Mouse (Mus musculus) effector memory CD4-positive, alpha-beta T cell, adult 7 months (primary cell): ENCODE results near the gene Lrrc61. TPM values are rescaled to one million over a fixed set of nuclear protein-coding genes. Genes with fewer than 3 reads are reported as not detected.

Experiments used
- polyA plus RNA-seq: library from polyadenylated mRNA; unstranded; fragments of 100-300 nt; shearing (Covaris generic); gene quantifications from one replicate; pipeline ENCODE4 v1.2.1, GENCODE M21; 2017

Gene Lrrc61
- polyA plus RNA-seq, result 10.0 TPM

DNA sequence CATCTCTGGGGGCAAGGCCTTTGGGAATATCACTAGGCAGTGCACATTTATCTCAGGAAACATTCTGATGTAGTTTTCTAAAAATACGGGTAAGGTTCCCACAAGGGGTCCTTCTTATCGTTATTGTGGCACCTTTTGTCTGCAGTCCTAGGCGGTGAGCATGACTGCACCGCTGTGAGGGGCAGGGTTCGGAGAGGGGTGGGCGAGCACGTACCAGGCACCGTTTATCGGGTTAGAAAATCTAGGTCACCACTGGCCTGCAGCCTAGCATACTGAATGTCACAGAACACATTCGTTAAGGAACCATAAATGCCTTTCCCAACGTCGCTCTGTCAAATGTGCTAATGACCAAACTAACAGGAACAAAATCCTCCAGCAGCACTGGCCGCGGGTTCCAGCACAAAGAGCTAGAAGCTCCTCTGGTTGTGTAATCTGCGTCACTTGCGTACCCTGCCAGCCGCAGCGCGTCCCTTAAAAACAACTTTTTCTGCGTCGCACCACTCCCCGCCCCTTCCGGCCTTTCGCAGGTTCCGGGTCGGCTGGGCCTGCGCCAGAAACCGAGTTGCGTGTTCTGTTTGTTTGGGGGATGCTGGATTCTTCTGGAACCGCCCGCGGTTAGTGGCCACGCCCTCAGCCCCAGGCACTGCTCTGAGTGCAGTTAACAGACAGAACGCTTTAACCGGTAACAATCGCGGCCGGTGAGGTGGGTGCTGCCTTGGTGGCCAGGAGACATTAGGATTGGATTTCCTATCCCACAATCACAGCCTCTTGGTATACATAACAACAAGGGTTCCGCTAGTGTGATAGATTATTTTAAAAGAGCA, at the start of gene Lrrc61:
TSS of gene Lrrc61 (plus strand) at position 517 of the 824 bp plus-strand sequence.

DNA sequence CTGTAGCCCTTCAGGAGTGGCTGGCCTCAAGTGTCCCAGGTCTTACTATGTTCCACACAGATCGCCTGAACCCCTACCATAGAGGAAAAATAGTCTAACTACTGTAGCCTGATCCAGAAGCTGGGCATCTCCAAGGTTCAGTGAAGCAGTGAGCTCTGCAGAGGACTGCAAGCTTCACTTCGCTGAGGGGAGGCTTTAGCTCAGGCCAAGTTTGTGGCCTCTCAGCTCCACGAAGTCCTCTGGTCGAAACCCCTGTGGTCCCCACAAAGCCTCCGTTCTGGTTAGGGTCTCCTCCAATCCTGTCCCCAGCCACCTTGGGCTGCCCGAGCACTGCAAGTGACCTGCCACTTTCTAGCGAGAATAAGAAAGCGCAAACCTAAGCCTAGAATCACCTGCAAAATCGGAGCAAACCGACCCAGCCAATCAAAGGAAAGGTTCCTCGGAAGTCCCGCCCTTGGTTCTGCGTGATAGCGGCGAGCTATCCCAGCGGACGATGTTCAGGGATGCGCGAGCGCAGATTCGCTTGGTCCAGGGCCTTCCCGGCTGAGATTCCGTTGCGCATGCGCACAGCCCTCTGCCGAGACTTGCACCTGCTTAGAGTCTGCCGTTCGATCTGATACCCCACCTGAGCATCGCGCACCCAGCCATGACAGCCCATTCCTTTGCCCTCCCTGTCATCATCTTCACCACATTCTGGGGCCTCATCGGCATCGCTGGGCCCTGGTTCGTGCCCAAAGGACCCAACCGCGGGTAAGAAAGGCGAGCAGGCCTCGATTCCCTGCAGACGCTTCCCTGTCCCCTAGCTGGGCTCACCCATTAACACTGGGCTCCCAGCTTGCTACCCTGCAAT, 17.3 kb upstream of the Lrrc61 start, which contains the start of gene Atp6v0e2:
TSS of gene Atp6v0e2 (plus strand) at position 511 of the 850 bp plus-strand sequence.

DNA sequence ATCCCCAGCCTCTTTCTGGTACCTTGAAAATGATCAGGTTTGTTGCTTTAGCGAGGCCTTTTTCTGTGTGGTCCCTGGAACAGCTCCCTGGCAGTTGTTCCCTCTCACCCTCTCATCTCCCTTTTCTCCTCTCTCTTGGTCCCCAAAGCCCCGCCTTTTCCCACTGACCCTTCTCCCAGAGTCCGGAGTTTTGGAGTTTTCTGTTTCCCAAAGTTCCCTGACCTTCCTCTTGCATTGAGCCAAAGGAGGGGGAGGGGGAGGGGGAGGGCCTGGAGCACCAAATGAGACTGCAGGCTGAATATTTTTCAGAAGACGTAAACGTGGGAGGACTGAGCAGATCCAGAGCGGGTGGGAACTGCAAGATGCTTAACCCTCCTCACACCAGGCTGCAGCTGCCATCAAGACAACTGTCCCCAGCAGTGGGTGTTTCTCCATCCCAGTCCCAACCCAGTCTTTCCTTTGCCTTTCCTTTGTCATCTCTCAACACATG, 18.0 kb downstream of the Lrrc61 start, which contains the start of gene Rarres2:
TSS of gene Rarres2 (minus strand) at position 218 of the 490 bp plus-strand sequence.

GRCm38 (mm10) chr6:48589194-48589750, 34.7 kb downstream of the Lrrc61 start, which contains the start of gene Gm45021:
Gm45021 (plus strand) TSS chr6:48589610.

GRCm38 (mm10) chr6:48593158-48594042, 38.8 kb downstream of the Lrrc61 start, which contains the start of the genes Repin1 and Gm44965:
Repin1 (plus strand) TSS chr6:48593883.
Gm44965 (plus strand) TSS chr6:48593941.

GRCm38 (mm10) chr6:48601271-48602079, 46.9 kb downstream of the Lrrc61 start, which contains the start of gene Zfp775:
Zfp775 (plus strand) TSS chr6:48602063.

Other genes starting within 250 kb of the Lrrc61 start
- gene Krba1, start 159.2 kb upstream of the Lrrc61 start, polyA plus RNA-seq, result 16.9 TPM
- 4.8 TPM for gene Zfp467, start 109.0 kb upstream of the Lrrc61 start, polyA plus RNA-seq
- 0.05 TPM for gene Sspo, start 106.6 kb upstream of the Lrrc61 start, polyA plus RNA-seq
- not detected for gene Atp6v0e2, start 17.2 kb upstream of the Lrrc61 start, polyA plus RNA-seq
- not detected for gene Rarres2, start 18.0 kb downstream of the Lrrc61 start, polyA plus RNA-seq
- not detected for gene Gm45021, start 34.8 kb downstream of the Lrrc61 start, polyA plus RNA-seq
- 7.4 TPM for gene Repin1, start 39.1 kb downstream of the Lrrc61 start, polyA plus RNA-seq
- not detected for gene Gm44965, start 39.1 kb downstream of the Lrrc61 start, polyA plus RNA-seq
- gene Zfp775, start 47.3 kb downstream of the Lrrc61 start, polyA plus RNA-seq, result 5.4 TPM
- gene AI854703, start 72.0 kb downstream of the Lrrc61 start, polyA plus RNA-seq, result 2.3 TPM
- 153 TPM for gene Gimap8, start 92.4 kb downstream of the Lrrc61 start, polyA plus RNA-seq
- gene Gimap9, start 121.3 kb downstream of the Lrrc61 start, polyA plus RNA-seq, result 227 TPM
- gene Gimap4, start 129.8 kb downstream of the Lrrc61 start, polyA plus RNA-seq, result 1,382 TPM
- 1,646 TPM for gene Gimap6, start 153.4 kb downstream of the Lrrc61 start, polyA plus RNA-seq
- 21.6 TPM for gene Gm28053, start 163.8 kb downstream of the Lrrc61 start, polyA plus RNA-seq
- gene Gimap7, start 163.8 kb downstream of the Lrrc61 start, polyA plus RNA-seq, result 295 TPM
- gene Gimap1, start 184.3 kb downstream of the Lrrc61 start, polyA plus RNA-seq, result 413 TPM
- 201 TPM for gene Gimap5, start 191.4 kb downstream of the Lrrc61 start, polyA plus RNA-seq
- gene Gimap3, start 216.1 kb downstream of the Lrrc61 start, polyA plus RNA-seq, result 1,655 TPM